Mouse (Mus musculus) olfactory bulb, adult 2 months (tissue): ENCODE measurements around the gene Nav3.

Source experiments
- CTCF ChIP-seq: fragments of 200-500 bp; IDR thresholded peaks from 2 replicates; pipeline ENCODE4 v1.5.1; 2012; ENCODE audit warnings: low read depth, mild to moderate bottlenecking, low read length, moderate library complexity; ENCODE audit not compliant: insufficient read depth
- POLR2A ChIP-seq: fragments of 200-500 bp; IDR thresholded peaks from 2 replicates; pipeline ENCODE4 v1.6.1; 2012; ENCODE audit warnings: mild to moderate bottlenecking, low read depth, low read length, moderate library complexity; ENCODE audit not compliant: insufficient read depth

GRCm38 (mm10) chr10:110469445-110469844 lies 13.4 kb upstream of the Nav3 start:
- TF ChIP-seq CTCF = no peak
- no peak for TF ChIP-seq POLR2A
